15 mouse cellular contexts compared by ENCODE assay signal in genomic region chr17:71155271-71155670, GRCm38 (mm10). TPM values are rescaled to one million over a fixed set of nuclear protein-coding genes. Genes with fewer than 3 reads are reported as not detected.
DNase-seq lines count a peak whose midpoint lies in the region; ATAC-seq and TF ChIP-seq lines count a peak whose summit lies in the region.
"Had no signal": no experiment of that assay in that cellular context is flagged by ENCODE, and none has a peak within 500 bp of the region (broad histone marks: within the 10 kb centered on the region; RNA-seq: fewer than 3 reads in every experiment).

No protein-coding gene starts in this region.

- DNase-seq in neural tube, embryonic 10.5 days (ENCODE audit: extremely low spot score, low spot score), result peak; percentile 10
- peak; percentile 86 for DNase-seq in adrenal gland, postnatal 14 days
- DNase-seq in kidney, adult 9 months, result peak; percentile 86
- no peak for DNase-seq in midbrain, embryonic 11.5 days (ENCODE audit: low spot score, missing footprints)
- DNase-seq in midbrain, postnatal 0 days (ENCODE audit: low spot score), result no peak
- DNase-seq: cerebellum, adult 11-12 months; lung, postnatal 10 days; thymus, postnatal 4 days had no signal

- no peak for ATAC-seq in neural tube, embryonic 15.5 days (ENCODE audit: low FRiP score)
- ATAC-seq in heart, embryonic 12.5 days (ENCODE audit: insufficient number of reproducible peaks, low FRiP score), result no peak
- ATAC-seq in midbrain, embryonic 11.5 days (ENCODE audit: low FRiP score), result no peak
- ATAC-seq in midbrain, postnatal 0 days (ENCODE audit: low FRiP score), result no peak
- ATAC-seq: forebrain, embryonic 14.5 days had no signal

- no peak overlapping the region for H3K27ac ChIP-seq in neural tube, embryonic 15.5 days (replicated peaks)
- H3K27ac ChIP-seq in heart, embryonic 12.5 days (ENCODE audit: poor library complexity, severe bottlenecking), result no peak overlapping the region
- no peak overlapping the region for H3K27ac ChIP-seq in midbrain, embryonic 11.5 days (ENCODE audit: low read depth, low read length)
- H3K27ac ChIP-seq in midbrain, postnatal 0 days (ENCODE audit: low read depth, low read length), result no peak overlapping the region
- H3K27ac ChIP-seq: embryonic facial prominence, embryonic 15.5 days; heart, embryonic 15.5 days; liver, embryonic 14.5 days had no signal

- no peak overlapping the region for H3K4me3 ChIP-seq in neural tube, embryonic 15.5 days (replicated peaks)
- H3K4me3 ChIP-seq in heart, embryonic 12.5 days, result no peak overlapping the region
- no peak overlapping the region for H3K4me3 ChIP-seq in midbrain, embryonic 11.5 days (ENCODE audit: low read depth, low read length)
- no peak overlapping the region for H3K4me3 ChIP-seq in midbrain, postnatal 0 days (ENCODE audit: low read depth, low read length)
- H3K4me3 ChIP-seq: embryonic facial prominence, embryonic 15.5 days; heart, embryonic 15.5 days had no signal

- no peak overlapping the region for H3K9ac ChIP-seq in neural tube, embryonic 15.5 days (replicated peaks)
- H3K9ac ChIP-seq in heart, embryonic 12.5 days, result no peak overlapping the region
- H3K9ac ChIP-seq in midbrain, embryonic 11.5 days (ENCODE audit: low read length), result no peak overlapping the region
- H3K9ac ChIP-seq in midbrain, postnatal 0 days (replicated peaks; ENCODE audit: low read length, poor library complexity, severe bottlenecking), result no peak overlapping the region
- H3K9ac ChIP-seq: embryonic facial prominence, embryonic 15.5 days; heart, embryonic 15.5 days; liver, embryonic 14.5 days had no signal

- no peak overlapping the region for H3K4me2 ChIP-seq in neural tube, embryonic 15.5 days
- no peak overlapping the region for H3K4me2 ChIP-seq in heart, embryonic 12.5 days
- no peak overlapping the region for H3K4me2 ChIP-seq in midbrain, embryonic 11.5 days
- H3K4me2 ChIP-seq in midbrain, postnatal 0 days (ENCODE audit: low read depth, low read length, poor library complexity, severe bottlenecking), result no peak overlapping the region
- H3K4me2 ChIP-seq: embryonic facial prominence, embryonic 15.5 days; heart, embryonic 15.5 days had no signal

- H3K4me1 ChIP-seq in neural tube, embryonic 15.5 days, result peaks cover 11% of the 10 kb centered on the region
- peaks cover 24% of the 10 kb centered on the region for H3K4me1 ChIP-seq in heart, embryonic 12.5 days (replicated peaks)
- H3K4me1 ChIP-seq in midbrain, embryonic 11.5 days (ENCODE audit: control insufficient read depth, insufficient read depth, low read length), result peaks cover 4% of the 10 kb centered on the region; the same call in 1 of the 2 replicates
- no peaks in the 10 kb centered on the region for H3K4me1 ChIP-seq in midbrain, postnatal 0 days (ENCODE audit: insufficient read depth, low read length)

- no peak for TF ChIP-seq CTCF in midbrain, postnatal 0 days (IDR thresholded peaks at IDR 0.05)

- H3K36me3 ChIP-seq in neural tube, embryonic 15.5 days, result no peaks in the 10 kb centered on the region
- no peaks in the 10 kb centered on the region for H3K36me3 ChIP-seq in heart, embryonic 12.5 days
- H3K36me3 ChIP-seq in midbrain, embryonic 11.5 days (ENCODE audit: control insufficient read depth, insufficient read depth, low read length), result no peaks in the 10 kb centered on the region
- no peaks in the 10 kb centered on the region for H3K36me3 ChIP-seq in midbrain, postnatal 0 days (ENCODE audit: insufficient read depth, low read length)
- H3K36me3 ChIP-seq: embryonic facial prominence, embryonic 15.5 days; G1E; heart, embryonic 15.5 days had no signal

- H3K27me3 ChIP-seq in neural tube, embryonic 15.5 days (replicated peaks), result no peaks in the 10 kb centered on the region
- no peaks in the 10 kb centered on the region for H3K27me3 ChIP-seq in heart, embryonic 12.5 days (replicated peaks)
- no peaks in the 10 kb centered on the region for H3K27me3 ChIP-seq in midbrain, embryonic 11.5 days (ENCODE audit: control insufficient read depth, insufficient read depth, low read length)
- no peaks in the 10 kb centered on the region for H3K27me3 ChIP-seq in midbrain, postnatal 0 days (ENCODE audit: insufficient read depth, low read length)
- H3K27me3 ChIP-seq: embryonic facial prominence, embryonic 15.5 days; heart, embryonic 15.5 days had no signal

- H3K9me3 ChIP-seq in neural tube, embryonic 15.5 days (replicated peaks), result no peaks in the 10 kb centered on the region
- no peaks in the 10 kb centered on the region for H3K9me3 ChIP-seq in heart, embryonic 12.5 days (replicated peaks)
- H3K9me3 ChIP-seq in midbrain, embryonic 11.5 days (ENCODE audit: control insufficient read depth, low read length), result no peaks in the 10 kb centered on the region
- H3K9me3 ChIP-seq in midbrain, postnatal 0 days (ENCODE audit: low read length), result no peaks in the 10 kb centered on the region
- H3K9me3 ChIP-seq: embryonic facial prominence, embryonic 15.5 days; G1E; heart, embryonic 15.5 days had no signal

- 47% methylated on average over 1 of the region's 1 CpGs for WGBS in neural tube, embryonic 15.5 days
- WGBS in heart, embryonic 12.5 days, result 63% methylated on average over 1 of the region's 1 CpGs
- WGBS in midbrain, embryonic 11.5 days, result 78% methylated on average over 1 of the region's 1 CpGs
- WGBS in midbrain, postnatal 0 days, result 71% methylated on average over 1 of the region's 1 CpGs

RNA-seq across cellular contexts. Expression of gene Lpin2, which starts 27.1 kb away (rescaled TPM):
- polyA plus RNA-seq in neural tube, embryonic 15.5 days (2015; fragmentation: Nextera tagmentation; extraction: Ambion mirVana), result 42.3 and 42.6 TPM in 2 replicates
- total RNA-seq in adrenal gland, postnatal 14 days (2021), result 32.6 and 43.0 TPM in 2 replicates
- polyA plus RNA-seq in heart, embryonic 12.5 days (2016; fragmentation: Nextera tagmentation; extraction: Ambion mirVana), result 22.1 and 23.8 TPM in 2 replicates
- polyA plus RNA-seq in midbrain, embryonic 11.5 days (2014; fragmentation: Nextera tagmentation; extraction: Ambion mirVana), result 31.6 and 35.4 TPM in 2 replicates
- 53.4 and 61.7 TPM in 2 replicates for total RNA-seq in midbrain, postnatal 0 days (2014; rRNA removed)
- polyA plus RNA-seq in midbrain, postnatal 0 days (2015; fragmentation: Nextera tagmentation; extraction: Ambion mirVana), result 33.0 and 39.1 TPM in 2 replicates

Comparison
In these comparisons a context has a peak if more than half of its experiments do, and no peak if none do; other contexts are left out.
1. DNase-seq: peak in neural tube, embryonic 10.5 days (single experiment), adrenal gland, postnatal 14 days (single experiment) and kidney, adult 9 months (single experiment); none in midbrain, embryonic 11.5 days (single experiment) and midbrain, postnatal 0 days (single experiment).